Mouse (Mus musculus): Measurements from ENCODE around the gene Foxf2. TPM values are rescaled to one million over a fixed set of nuclear protein-coding genes. Genes with fewer than 3 reads are reported as not detected.

The Foxf2 gene
- polyA plus RNA-seq, 3 experiments from 2014 or later = not detected

GRCm38 (mm10) chr13:31626183-31626801, 676 bp downstream of the Foxf2 start:
- ATAC-seq = no peak

GRCm38 (mm10) chr13:31626991-31627625, 1.5 kb downstream of the Foxf2 start:
- no peak for ATAC-seq

GRCm38 (mm10) chr13:31627864-31628690, 2.5 kb downstream of the Foxf2 start:
- no peak for ATAC-seq

GRCm38 (mm10) chr13:31628691-31629180, 3.1 kb downstream of the Foxf2 start:
- no peak for ATAC-seq

DNA sequence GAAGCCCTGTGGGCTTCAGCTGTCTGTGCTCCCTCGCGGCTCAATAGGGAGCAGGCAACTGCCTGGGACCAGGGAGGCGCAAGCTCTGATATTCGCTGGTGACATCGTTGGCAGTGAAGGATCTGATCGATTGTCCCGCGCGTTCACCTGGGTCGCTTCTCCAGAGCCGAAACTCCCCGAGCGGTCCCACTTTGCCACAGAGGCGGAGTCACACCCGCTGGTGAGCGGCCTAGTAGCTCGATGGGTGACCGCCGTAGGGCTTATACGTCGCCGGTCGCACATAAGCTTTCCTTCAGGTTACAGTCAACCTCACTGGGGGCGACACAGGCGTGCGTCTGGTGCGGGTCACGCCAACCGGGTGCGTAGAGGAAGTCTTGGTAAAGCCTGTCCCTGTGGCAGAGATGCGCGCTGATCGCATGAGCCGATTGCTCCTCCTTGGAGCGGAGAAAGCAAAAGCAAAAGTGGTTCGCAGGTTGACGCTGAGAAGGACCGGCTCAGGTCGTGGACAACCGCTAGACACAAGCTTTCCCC, 3.8 kb downstream of the Foxf2 start:
- peak; percentile 31 for ATAC-seq

DNA sequence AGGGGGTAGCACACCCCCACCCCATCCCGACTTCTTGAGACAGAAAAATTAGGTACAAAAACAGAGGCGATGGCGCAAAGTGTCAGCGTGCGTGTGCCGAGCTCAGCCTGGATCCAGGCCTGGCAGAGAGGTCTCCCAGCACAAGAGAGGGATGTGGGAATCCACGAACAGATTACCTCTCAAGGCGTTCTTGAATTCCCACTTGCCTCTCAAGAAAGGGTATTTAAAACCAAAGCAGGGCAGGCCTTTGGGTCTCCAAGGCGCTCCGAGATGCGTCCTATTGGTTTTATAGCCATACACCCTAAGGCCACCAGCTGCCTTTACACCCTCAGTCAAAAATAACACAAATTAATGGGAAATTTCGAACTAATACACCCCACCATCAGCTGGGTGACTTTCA, 4.4 kb downstream of the Foxf2 start:
- ATAC-seq = no peak

GRCm38 (mm10) chr13:31630551-31630950, 4.9 kb downstream of the Foxf2 start:
- no peak for ATAC-seq

DNA sequence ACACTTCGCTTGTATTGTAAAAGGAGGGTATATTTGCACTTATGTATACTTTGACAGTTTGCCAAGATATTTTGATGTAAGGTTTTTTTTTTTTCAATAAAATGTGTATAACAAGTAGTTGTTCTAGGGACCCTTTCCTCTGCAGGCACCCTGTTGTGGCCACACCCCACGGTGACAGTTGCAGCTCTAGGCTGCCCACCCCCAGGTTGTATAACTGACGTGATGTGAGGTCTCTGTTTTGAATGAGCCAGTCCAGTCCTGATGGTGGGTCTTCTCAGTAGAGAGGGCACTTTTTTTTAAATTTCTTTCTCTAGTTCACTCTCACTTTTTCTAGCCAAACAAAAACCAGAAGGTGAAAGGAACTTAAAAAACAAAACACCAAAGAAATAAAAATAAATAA, 5.7 kb downstream of the Foxf2 start:
- no peak for ATAC-seq

DNA sequence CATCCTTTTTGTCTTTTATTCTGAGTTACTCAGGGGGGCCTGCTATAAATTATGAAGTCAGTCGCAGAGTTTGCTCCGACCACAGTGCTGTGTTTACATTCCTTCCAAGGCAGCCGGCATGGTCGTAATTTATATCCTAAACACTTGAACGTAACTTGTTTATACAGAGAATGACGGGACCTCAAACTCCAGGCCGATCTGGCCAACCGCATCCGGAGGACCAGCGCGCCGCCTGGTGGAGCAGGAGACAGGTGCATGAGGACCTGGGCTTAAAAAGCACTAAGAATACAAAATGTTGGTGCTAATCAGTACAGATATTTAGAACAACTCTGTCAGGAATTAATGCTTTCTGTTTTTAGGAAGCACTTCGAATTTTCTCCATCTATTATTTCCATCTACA, 6.8 kb downstream of the Foxf2 start:
- peak; percentile 60 for ATAC-seq

DNA sequence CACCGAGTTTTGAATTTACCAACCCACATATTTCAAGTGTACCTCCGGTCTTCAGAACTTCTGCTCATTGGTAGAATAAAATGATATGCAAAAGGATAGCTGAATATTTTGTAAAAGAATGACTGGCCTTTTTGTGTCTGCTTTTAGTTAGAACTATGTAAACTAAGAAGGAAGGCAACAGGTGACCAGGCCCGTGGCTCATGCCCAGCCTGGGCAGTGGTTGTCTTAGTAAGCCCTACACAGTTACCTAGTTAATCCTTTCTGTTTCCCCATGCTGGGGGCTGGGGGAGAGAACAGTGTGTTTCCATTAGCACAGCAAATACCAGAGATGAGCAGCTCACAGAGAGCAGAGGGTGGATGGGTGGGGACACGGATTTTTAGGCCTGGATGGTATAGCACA, 7.6 kb downstream of the Foxf2 start:
- ATAC-seq = no peak

- no peak for ATAC-seq
Measured at GRCm38 (mm10) chr13:31635546-31635945, 9.9 kb downstream of the Foxf2 start.

GRCm38 (mm10) chr13:31641517-31641916, 15.9 kb downstream of the Foxf2 start:
- ATAC-seq = no peak

- ATAC-seq = no peak
Measured at GRCm38 (mm10) chr13:31652131-31652745, 26.6 kb downstream of the Foxf2 start.

DNA sequence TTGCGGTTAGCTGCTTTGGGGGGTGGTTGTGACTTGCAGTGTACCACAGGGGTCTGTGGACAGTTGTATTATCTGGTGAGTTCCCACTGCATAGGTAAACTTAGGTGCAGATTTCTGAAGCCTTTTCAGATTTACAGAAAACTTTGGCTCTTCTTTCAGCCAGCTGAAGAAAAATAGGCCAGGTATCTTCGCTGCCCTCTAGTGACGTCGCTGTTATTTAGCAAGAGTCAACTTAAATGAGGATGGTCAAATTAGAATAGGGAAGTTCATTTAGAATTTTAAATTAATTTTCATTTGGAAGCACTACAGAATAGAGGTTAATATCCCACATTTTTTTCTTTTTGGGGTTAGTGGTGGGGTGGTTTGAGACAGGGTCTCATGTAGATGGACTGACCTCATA, 30.6 kb downstream of the Foxf2 start:
- no peak for ATAC-seq

DNA sequence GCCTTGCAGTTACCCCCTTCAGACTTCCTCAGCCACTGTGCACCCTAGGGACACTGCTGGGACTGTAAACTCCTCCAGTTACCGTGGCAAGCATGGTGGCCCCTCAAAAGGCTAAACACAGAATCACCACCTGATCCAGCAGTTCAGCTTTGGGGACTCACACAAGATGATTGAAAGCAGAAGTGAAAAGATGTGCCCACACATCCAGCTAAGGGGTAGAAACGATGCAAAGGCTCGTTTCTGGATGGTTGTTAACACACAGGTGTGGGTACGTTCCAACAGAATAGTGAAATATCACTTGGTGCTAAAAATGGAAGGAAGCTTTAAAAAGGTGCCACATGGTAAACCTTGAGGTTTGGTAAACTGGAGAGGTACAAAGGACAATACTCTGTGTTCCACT, 32.6 kb downstream of the Foxf2 start:
- ATAC-seq = no peak

- no peak for ATAC-seq
Measured at GRCm38 (mm10) chr13:31658963-31659362, 33.3 kb downstream of the Foxf2 start.

DNA sequence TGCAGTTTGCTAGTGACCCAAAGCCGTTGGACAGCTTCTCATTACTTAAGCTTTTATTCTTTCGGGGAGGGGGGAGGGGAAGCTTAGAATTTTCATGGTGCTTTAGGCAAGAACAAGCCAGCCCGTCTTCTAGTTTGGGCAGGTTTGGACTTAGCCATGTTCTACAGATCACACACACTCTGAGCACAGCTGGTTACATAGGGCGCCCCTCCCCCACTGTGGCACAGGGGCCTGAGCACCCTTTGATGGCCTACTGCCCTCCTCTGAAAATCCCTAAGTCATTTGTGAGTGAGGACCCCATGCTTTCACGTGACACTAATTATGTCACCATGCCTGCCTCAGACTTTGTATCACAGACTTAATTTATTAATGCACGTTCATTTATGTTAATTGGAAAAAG, 35.6 kb downstream of the Foxf2 start:
- ATAC-seq = no peak

DNA sequence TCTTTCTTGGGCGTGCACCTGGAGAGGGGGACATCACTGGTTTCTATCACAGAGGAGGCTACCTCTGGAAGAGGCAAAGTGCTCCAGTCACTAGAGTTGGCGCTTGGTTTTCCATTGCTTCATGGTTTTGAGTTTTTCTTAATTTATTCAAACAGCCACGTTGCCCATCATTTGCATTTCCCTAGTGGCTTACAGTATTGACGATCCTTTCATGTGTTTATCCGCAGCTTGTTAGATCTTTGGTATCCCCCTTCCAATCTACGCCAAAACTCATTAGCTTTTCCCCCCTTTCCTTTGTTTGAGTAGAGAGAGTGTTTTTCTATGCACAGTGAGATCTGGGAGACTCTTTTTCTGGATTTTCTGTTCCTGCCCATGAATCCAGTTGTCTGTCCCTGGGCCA, 39.8 kb downstream of the Foxf2 start:
- no peak for ATAC-seq

GRCm38 (mm10) chr13:31667919-31668524, 42.4 kb downstream of the Foxf2 start:
- no peak for ATAC-seq

DNA sequence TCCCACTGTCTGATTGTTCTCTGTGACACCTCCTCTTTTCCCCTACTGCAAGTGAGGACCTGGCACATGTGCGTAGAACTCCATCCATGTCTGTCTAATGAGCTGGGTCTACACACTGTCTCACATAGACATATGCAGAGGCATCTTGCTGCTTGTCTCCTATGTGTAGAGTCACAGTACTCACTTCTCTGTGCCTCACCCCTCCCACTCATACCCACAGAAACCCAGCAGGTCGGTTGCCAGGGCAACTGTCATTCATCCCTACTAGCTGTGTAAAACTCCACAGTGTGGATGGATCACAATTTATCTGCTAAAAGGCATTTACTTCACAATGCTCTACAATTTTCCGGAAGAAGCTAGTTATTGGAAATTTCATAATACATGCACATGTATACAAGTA, 46.5 kb downstream of the Foxf2 start:
- ATAC-seq = no peak
